Mouse (Mus musculus) kidney, postnatal 10 days (tissue): ENCODE measurements around the gene Tmem126a.
A peak's percentile ranks its signal among the peaks of the same experiment; 100 is the strongest.

Source experiments
- DNase-seq: peaks from one replicate; pipeline ENCODE4 v3.0.0; 2021; ENCODE audit warnings: mixed read lengths

The Tmem126a gene

DNA sequence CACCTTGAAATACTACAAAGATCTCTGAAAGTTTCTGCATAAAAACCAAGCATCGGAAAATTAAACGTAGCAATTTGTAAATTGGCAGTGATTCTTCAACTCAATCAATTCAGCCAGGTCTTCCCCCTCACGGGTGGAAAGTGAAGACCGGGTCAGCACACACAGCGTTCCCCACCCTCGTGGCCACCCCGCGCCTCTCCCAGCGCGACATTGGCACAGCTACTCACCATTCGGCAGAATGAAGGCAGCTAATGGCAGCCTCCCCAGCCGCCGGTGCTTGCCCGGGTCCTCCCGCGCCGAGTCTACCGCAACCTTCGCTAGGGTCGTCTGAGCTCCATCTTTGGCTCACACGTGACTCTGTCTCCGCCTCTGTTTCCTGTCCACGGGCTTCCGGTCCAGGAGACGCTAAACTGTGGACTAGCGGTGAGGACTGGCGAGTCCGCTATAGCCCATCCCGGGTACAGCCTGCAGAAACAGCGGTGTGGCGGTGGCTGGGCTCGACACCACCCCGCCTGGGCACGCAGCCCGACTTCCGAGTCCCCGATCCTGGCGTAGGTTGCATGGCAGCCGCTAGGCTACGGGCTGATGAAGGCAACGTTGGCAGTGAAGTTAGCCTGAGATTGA is at the start of gene Tmem126a:
Gene Tmem126a (minus strand): TSS at position 385 of the 624 bp plus-strand sequence.
- DNase-seq: peak; percentile 90

- no peak for DNase-seq
Measured at GRCm38 (mm10) chr7:90482607-90483006, 25.6 kb upstream of the Tmem126a start.

DNA sequence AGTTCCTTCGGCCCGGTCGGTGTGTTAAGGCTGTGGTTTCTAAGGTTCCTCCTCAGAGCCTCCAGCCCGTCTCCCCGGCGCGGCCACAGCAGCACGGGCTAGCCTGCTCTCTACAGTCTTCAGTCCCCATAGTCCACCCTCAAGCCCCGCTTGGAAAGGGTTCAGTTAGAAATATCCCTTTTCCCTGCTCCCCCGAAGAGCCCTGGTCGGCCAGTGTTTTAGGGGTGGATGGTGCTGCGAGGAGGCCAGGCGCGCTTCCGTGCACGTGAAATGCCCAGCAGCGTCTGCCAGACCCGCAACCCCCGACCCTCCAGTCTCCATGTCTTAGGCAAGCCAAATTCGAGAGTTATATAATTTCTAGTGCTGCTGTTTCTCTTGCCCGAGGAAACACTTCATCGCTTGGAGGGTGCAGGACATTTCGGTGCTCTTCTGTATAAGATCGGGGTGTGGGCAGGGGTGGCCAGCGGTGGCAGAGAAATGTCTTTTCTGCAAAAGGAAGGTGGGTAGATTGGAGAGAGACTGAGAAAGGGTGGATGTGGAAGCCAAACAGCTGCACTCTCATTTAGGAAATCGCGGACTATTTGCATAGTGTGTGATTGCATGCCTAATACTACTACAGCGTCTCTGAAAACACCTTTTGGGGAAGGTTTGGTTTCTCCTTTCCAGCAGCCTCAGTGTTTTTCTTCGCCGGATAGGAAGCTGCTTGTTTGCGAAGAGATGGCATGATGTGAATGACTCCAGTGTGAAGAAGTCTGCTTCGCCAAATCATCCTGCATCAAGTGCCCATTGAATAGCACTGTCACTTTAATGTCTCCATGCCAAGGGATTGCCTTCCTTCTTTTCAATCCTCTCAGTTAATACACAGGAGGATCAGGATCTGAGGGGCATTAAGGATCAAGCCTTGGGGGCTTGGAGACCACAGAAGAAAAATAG is 19.6 kb upstream of the Tmem126a start, which contains the start of gene Dlg2:
Gene Dlg2 (plus strand): TSS at position 360 of the 933 bp plus-strand sequence.
- no peak for DNase-seq

GRCm38 (mm10) chr7:90475793-90476312 is 18.8 kb upstream of the Tmem126a start, which contains the start of gene Tmem126b:
Gene Tmem126b (minus strand): TSS chr7:90476001.
- DNase-seq: peak; percentile 99

DNA sequence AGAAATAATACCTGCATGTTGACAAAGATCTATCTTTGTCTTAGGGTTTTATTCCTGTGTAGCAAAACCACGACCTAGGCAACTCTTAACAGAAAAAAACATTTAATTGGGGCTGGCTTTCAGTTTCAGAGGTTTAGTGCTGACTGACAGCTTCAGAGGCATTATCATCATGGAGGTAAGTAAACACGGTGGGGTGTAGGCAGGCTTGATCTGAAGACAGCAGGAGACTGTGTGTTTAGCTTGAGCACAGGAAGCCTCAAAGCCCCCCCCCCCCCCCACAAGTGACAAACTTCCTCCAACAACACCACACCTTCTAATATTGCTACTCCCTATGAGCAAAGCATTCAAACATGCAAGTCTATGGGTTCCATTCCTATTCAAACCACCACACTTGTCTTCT is 16.5 kb upstream of the Tmem126a start:
- no peak for DNase-seq

- no peak for DNase-seq
Measured at GRCm38 (mm10) chr7:90461441-90461840, 4.4 kb upstream of the Tmem126a start.

DNA sequence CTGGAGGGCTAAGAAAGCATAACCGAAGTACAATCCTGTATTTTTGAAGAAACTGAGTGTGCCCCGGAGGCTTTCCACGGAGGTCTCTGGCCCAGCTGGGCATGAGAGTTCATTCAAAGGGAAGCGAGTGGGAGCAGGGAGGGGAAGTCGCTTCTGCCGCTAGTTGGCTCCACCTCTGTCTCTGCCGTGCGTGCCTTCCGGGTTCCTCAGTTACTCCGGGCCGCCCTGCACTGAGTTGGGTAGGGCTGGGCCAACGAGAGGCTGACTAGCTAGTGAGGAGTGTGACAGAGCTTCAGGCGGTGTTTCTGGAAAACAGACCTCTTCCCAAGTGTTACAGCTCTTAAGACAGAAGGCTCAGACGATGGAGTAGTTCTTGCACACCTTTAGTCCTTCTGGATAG is 3.9 kb upstream of the Tmem126a start:
- peak; percentile 43 for DNase-seq

DNA sequence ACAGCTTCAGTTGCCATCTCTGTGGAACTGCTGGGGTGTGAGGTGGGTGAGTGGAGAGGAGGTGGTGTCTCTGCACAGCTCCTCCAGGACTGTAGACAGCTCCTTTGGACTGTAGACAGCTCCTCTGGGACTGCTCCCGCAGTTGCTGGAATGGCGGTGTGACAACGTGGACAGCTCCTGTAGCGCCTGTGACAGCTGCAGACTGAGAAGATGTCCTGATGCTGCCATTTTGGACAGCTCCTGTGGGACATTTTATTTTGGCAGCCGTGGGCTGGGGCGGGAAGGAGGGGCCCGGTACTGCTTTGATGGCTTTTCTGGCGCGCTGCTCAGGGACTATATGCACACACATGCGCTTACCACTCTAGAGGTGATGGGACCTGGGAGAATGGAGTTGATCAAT is 3.3 kb upstream of the Tmem126a start:
- peak; percentile 37 for DNase-seq

DNA sequence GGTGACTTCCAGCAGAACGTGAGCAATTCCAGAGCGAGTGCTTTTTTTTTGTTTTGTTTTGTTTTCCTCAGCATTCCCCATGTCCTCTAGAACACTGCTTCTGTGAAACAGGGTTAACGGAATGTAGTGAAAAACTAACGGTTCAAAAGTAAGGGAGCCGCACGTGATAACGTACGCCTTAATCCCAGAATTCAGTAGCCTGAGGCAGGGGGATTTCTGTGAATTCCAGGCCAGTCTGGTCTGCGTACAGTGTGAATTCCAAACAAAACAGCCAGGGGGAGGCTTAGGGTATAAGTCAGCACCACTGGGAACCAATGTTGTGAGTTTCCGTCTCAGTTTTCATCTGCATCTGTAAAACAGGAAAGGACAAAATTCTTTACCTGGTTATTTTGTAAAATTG is 488 bp upstream of the Tmem126a start:
- peak; percentile 33 for DNase-seq

- no peak for DNase-seq
Measured at GRCm38 (mm10) chr7:90456149-90456844, 732 bp downstream of the Tmem126a start.

DNA sequence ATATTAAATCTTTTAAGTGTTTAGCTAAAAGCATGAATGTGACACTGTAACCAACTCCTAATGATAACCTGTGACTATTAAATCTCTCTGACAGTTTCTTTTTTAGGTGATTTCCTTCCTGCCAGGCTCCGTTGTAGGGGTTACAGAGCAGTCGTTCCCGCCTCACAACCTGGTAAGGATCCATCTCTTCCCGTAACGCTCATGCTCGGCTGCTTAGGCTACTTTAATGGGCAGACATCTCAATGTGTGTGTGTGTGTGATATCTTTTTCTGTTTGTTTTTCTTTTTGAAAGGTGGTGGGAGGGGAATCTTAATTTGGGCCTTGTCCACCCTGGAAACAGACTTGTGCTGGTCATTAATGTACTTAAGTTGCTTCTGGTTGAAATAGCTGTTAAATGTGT is 12.8 kb downstream of the Tmem126a start:
- no peak for DNase-seq

GRCm38 (mm10) chr7:90443101-90444091 is 13.6 kb downstream of the Tmem126a start:
- DNase-seq: peak; percentile 84

DNA sequence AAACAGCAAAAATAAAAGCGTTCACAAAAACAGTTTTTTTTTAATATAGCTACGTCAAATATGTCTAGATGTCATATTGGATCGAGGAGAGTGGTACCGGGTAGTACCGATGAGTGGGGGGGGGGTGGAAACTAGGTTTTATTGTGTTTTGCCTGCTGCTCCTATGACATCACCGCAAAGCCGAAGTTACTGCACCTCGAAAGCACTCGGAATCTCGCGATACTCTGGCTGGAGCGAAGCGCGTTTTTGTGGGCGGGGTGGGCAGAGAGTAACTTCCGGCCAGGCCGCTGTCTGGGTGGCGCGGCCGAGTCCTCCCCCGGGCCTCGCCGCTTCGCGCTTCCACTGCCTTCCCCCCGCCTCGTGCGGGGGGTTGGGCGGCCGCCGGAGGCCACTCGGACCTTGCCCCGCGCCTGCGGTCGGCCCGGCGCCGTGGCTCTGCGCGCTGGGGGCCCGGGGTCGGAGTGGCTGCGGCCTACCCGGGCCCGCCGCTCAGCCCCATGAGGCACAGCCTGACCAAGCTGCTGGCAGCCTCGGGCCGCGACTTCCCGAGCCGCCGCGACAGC is 14.4 kb downstream of the Tmem126a start, which contains the start of gene Crebzf:
Gene Crebzf (plus strand): TSS at position 212 of the 563 bp plus-strand sequence.
- DNase-seq: peak; percentile 98

GRCm38 (mm10) chr7:90442070-90442469 is 15.0 kb downstream of the Tmem126a start:
- no peak for DNase-seq

- DNase-seq: no peak
Measured at GRCm38 (mm10) chr7:90440044-90440443, 17.0 kb downstream of the Tmem126a start.

- DNase-seq: no peak
Measured at GRCm38 (mm10) chr7:90432221-90432620, 24.8 kb downstream of the Tmem126a start.

GRCm38 (mm10) chr7:90427006-90427405 is 30.0 kb downstream of the Tmem126a start:
- no peak for DNase-seq

DNA sequence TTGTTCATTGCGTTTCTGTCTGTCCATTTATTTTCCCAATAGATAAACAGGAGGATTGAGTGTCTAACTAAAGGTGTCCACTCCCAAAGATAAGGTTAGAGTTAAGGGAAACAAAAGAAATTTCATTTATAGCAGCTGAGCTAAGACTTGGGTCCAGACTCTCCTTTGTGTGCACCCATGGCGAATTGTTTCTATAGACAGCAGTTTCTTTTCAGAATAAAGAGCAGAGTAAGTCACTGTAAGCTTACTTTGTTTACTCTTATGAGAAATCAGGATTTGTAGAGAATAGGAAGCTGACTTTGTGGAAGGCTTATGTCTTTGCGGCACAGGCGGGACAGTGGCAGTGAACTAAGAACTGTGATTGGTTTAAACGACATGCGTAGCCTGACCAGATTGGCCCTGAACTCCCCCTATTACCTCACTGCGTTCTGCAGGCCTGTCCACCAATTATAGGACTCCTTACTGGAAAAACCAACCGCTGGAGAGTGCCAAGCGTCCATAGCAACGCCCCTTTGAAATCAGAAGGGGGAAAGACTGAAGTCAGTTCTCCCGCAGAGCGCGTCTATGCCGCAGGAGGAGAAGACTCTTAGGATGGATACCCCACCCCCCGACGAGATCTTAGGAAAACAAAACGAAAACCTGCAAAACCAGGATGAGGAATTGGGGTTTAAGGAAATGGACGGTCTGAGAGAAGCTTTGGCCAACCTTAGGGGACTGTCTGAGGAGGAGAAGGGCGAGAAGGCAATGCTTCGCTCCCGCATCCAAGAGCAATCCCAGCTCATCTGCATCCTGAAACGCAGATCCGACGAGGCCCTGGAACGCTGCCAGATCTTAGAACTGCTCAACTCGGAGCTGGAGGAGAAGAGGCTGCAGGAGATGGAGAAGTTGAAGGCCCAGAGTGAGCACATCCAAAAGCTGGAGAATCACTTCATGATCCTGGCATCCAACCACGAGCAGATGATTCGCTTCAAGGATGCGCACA is 30.7 kb downstream of the Tmem126a start, which contains the start of gene Ccdc89:
Gene Ccdc89 (plus strand): TSS at position 558 of the 982 bp plus-strand sequence.
- peak; percentile 87 for DNase-seq

- DNase-seq: peak; percentile 81
Measured at GRCm38 (mm10) chr7:90409934-90410333, 47.1 kb downstream of the Tmem126a start.
